Mouse (Mus musculus): Measurements from ENCODE around the gene Supt3. TPM values are rescaled to one million over a fixed set of nuclear protein-coding genes. Genes with fewer than 3 reads are reported as not detected.
A peak's percentile ranks its signal among the peaks of the same experiment; 100 is the strongest.

The Supt3 gene
- total RNA-seq, 1 experiment from 2014 or later: 19.0 TPM

GRCm38 (mm10) chr17:44842184-44842583 is 65.2 kb downstream of the Supt3 start:
- no peak for ATAC-seq (replicated peaks in 1 of 2; ENCODE audit: insufficient read depth in 1 of 2, low FRiP score in 2 of 2, low TSS enrichment in 1 of 2, low read depth in 1 of 2, poor library complexity in 2 of 2, severe bottlenecking in 2 of 2)

GRCm38 (mm10) chr17:44863165-44863564 is 86.2 kb downstream of the Supt3 start:
- no peak for ATAC-seq (replicated peaks in 1 of 2; ENCODE audit: insufficient read depth in 1 of 2, low FRiP score in 2 of 2, low TSS enrichment in 1 of 2, low read depth in 1 of 2, poor library complexity in 2 of 2, severe bottlenecking in 2 of 2)

- ATAC-seq (replicated peaks in 1 of 2; ENCODE audit: insufficient read depth in 1 of 2, low FRiP score in 2 of 2, low TSS enrichment in 1 of 2, low read depth in 1 of 2, poor library complexity in 2 of 2, severe bottlenecking in 2 of 2): no peak
These were observed 116.6 kb downstream of the Supt3 start for GRCm38 (mm10) chr17:44893592-44893991.

- no peak for ATAC-seq (replicated peaks in 1 of 2; ENCODE audit: insufficient read depth in 1 of 2, low FRiP score in 2 of 2, low TSS enrichment in 1 of 2, low read depth in 1 of 2, poor library complexity in 2 of 2, severe bottlenecking in 2 of 2)
These were observed 166.7 kb downstream of the Supt3 start for GRCm38 (mm10) chr17:44943536-44944090.

GRCm38 (mm10) chr17:44945333-44945732 is 168.4 kb downstream of the Supt3 start:
- ATAC-seq (replicated peaks in 1 of 2; ENCODE audit: insufficient read depth in 1 of 2, low FRiP score in 2 of 2, low TSS enrichment in 1 of 2, low read depth in 1 of 2, poor library complexity in 2 of 2, severe bottlenecking in 2 of 2): no peak; a peak in 1 of 4 replicates

GRCm38 (mm10) chr17:44948321-44948720 is 171.4 kb downstream of the Supt3 start:
- ATAC-seq (replicated peaks in 1 of 2; ENCODE audit: insufficient read depth in 1 of 2, low FRiP score in 2 of 2, low TSS enrichment in 1 of 2, low read depth in 1 of 2, poor library complexity in 2 of 2, severe bottlenecking in 2 of 2): no peak

GRCm38 (mm10) chr17:44956671-44957070 is 179.7 kb downstream of the Supt3 start:
- ATAC-seq (replicated peaks in 1 of 2; ENCODE audit: insufficient read depth in 1 of 2, low FRiP score in 2 of 2, low TSS enrichment in 1 of 2, low read depth in 1 of 2, poor library complexity in 2 of 2, severe bottlenecking in 2 of 2): no peak

GRCm38 (mm10) chr17:44963051-44963798 is 186.3 kb downstream of the Supt3 start:
- ATAC-seq (replicated peaks in 1 of 2; ENCODE audit: insufficient read depth in 1 of 2, low FRiP score in 2 of 2, low TSS enrichment in 1 of 2, low read depth in 1 of 2, poor library complexity in 2 of 2, severe bottlenecking in 2 of 2): no peak

- ATAC-seq (replicated peaks in 1 of 2; ENCODE audit: insufficient read depth in 1 of 2, low FRiP score in 2 of 2, low TSS enrichment in 1 of 2, low read depth in 1 of 2, poor library complexity in 2 of 2, severe bottlenecking in 2 of 2): no peak
These were observed 190.2 kb downstream of the Supt3 start for GRCm38 (mm10) chr17:44967186-44967585.

- ATAC-seq (replicated peaks in 1 of 2; ENCODE audit: insufficient read depth in 1 of 2, low FRiP score in 2 of 2, low TSS enrichment in 1 of 2, low read depth in 1 of 2, poor library complexity in 2 of 2, severe bottlenecking in 2 of 2): no peak
These were observed 193.3 kb downstream of the Supt3 start for GRCm38 (mm10) chr17:44970255-44970654.

GRCm38 (mm10) chr17:44973489-44973888 is 196.5 kb downstream of the Supt3 start:
- peak in 1 of 2 experiments; percentile 32; a peak in 1 of 4 replicates for ATAC-seq (replicated peaks in 1 of 2; ENCODE audit: insufficient read depth in 1 of 2, low FRiP score in 2 of 2, low TSS enrichment in 1 of 2, low read depth in 1 of 2, poor library complexity in 2 of 2, severe bottlenecking in 2 of 2)

- ATAC-seq (replicated peaks in 1 of 2; ENCODE audit: insufficient read depth in 1 of 2, low FRiP score in 2 of 2, low TSS enrichment in 1 of 2, low read depth in 1 of 2, poor library complexity in 2 of 2, severe bottlenecking in 2 of 2): no peak
These were observed 200.7 kb downstream of the Supt3 start for GRCm38 (mm10) chr17:44977690-44978089.

- ATAC-seq (replicated peaks in 1 of 2; ENCODE audit: insufficient read depth in 1 of 2, low FRiP score in 2 of 2, low TSS enrichment in 1 of 2, low read depth in 1 of 2, poor library complexity in 2 of 2, severe bottlenecking in 2 of 2): no peak
These were observed 211.0 kb downstream of the Supt3 start for GRCm38 (mm10) chr17:44987964-44988363.

- no peak for ATAC-seq (replicated peaks in 1 of 2; ENCODE audit: insufficient read depth in 1 of 2, low FRiP score in 2 of 2, low TSS enrichment in 1 of 2, low read depth in 1 of 2, poor library complexity in 2 of 2, severe bottlenecking in 2 of 2)
These were observed 226.4 kb downstream of the Supt3 start for GRCm38 (mm10) chr17:45003311-45003710.

GRCm38 (mm10) chr17:45004477-45005170 is 227.7 kb downstream of the Supt3 start:
- ATAC-seq (replicated peaks in 1 of 2; ENCODE audit: insufficient read depth in 1 of 2, low FRiP score in 2 of 2, low TSS enrichment in 1 of 2, low read depth in 1 of 2, poor library complexity in 2 of 2, severe bottlenecking in 2 of 2): no peak

GRCm38 (mm10) chr17:45007461-45007860 is 230.5 kb downstream of the Supt3 start:
- no peak; a peak in 1 of 4 replicates for ATAC-seq (replicated peaks in 1 of 2; ENCODE audit: insufficient read depth in 1 of 2, low FRiP score in 2 of 2, low TSS enrichment in 1 of 2, low read depth in 1 of 2, poor library complexity in 2 of 2, severe bottlenecking in 2 of 2)

GRCm38 (mm10) chr17:45008663-45009062 is 231.7 kb downstream of the Supt3 start:
- no peak for ATAC-seq (replicated peaks in 1 of 2; ENCODE audit: insufficient read depth in 1 of 2, low FRiP score in 2 of 2, low TSS enrichment in 1 of 2, low read depth in 1 of 2, poor library complexity in 2 of 2, severe bottlenecking in 2 of 2)

- no peak for ATAC-seq (replicated peaks in 1 of 2; ENCODE audit: insufficient read depth in 1 of 2, low FRiP score in 2 of 2, low TSS enrichment in 1 of 2, low read depth in 1 of 2, poor library complexity in 2 of 2, severe bottlenecking in 2 of 2)
These were observed 233.5 kb downstream of the Supt3 start for GRCm38 (mm10) chr17:45010409-45010808.

Data from hematopoietic stem cell, adult 5-6 weeks (primary cell).